Mouse (Mus musculus) heart, embryonic 16.5 days (tissue): ENCODE measurements around the gene 9430015G10Rik. TPM values are rescaled to one million over a fixed set of nuclear protein-coding genes. Genes with fewer than 3 reads are reported as not detected.

ENCODE experiments used
- ATAC-seq: fragments of 200-750 bp; cut with Nextera tagmentation; replicated peaks from 2 replicates; pipeline ENCODE4 v1.8.0; 2017; ENCODE audit warnings: moderate number of reproducible peaks; ENCODE audit not compliant: insufficient read depth, low FRiP score; ENCODE audit errors: extremely low read depth
- H3K27ac ChIP-seq: fragments of 300-500 bp; sonication (generic); 2 replicates; pipeline ENCODE4 v1.5.1; 2014; ENCODE audit warnings: mild to moderate bottlenecking, low read length, control low read depth, moderate library complexity
- H3K27me3 ChIP-seq: fragments of 300-500 bp; sonication (generic); 2 replicates; pipeline ENCODE4 v1.6.1; 2014; ENCODE audit warnings: low read length, mixed read lengths; ENCODE audit not compliant: control insufficient read depth, insufficient read depth
- H3K36me3 ChIP-seq: fragments of 300-500 bp; sonication (generic); 2 replicates; pipeline ENCODE4 v1.6.1; 2014; ENCODE audit not compliant: control insufficient read depth, insufficient read depth
- H3K4me1 ChIP-seq: fragments of 300-500 bp; sonication (generic); 2 replicates; pipeline ENCODE4 v1.6.1; 2014; ENCODE audit warnings: low read length, mixed read lengths; ENCODE audit not compliant: control insufficient read depth, insufficient read depth
- H3K4me2 ChIP-seq: fragments of 300-500 bp; sonication (generic); 2 replicates; pipeline ENCODE4 v1.6.1; 2014; ENCODE audit warnings: low read depth, mild to moderate bottlenecking, control low read depth, low read length
- H3K4me3 ChIP-seq: fragments of 300-500 bp; sonication (generic); 2 replicates; pipeline ENCODE4 v1.5.1; 2014; ENCODE audit warnings: mild to moderate bottlenecking, control low read depth, low read length
- H3K9ac ChIP-seq: fragments of 300-500 bp; sonication (generic); 2 replicates; pipeline ENCODE4 v1.6.1; 2014; ENCODE audit warnings: low read length, control low read depth
- H3K9me3 ChIP-seq: fragments of 300-500 bp; sonication (generic); replicated peaks from 2 replicates; pipeline ENCODE4 v1.6.1; 2016; ENCODE audit warnings: low read length; ENCODE audit not compliant: control insufficient read depth
- WGBS: fragments of 180-500 bp; shearing (Covaris S2); extraction: QIAGEN DNeasy Blood & Tissue Kit; methylation state at CpG from one replicate; pipeline ENCODE4 v1.1.7; 2014; 5-methylcytosine and 5-hydroxymethylcytosine counted together
- polyA plus RNA-seq: library from polyadenylated mRNA; unstranded; fragments of >200 nt; fragmentation: Nextera tagmentation; extraction: Ambion mirVana; gene quantifications from 2 replicates; pipeline ENCODE4 v1.2.1, GENCODE M21; 2015

9430015G10Rik gene
- 17.3 and 17.4 TPM in 2 replicates for polyA plus RNA-seq

GRCm38 (mm10) chr4:156109570-156110331 lies at the start of gene 9430015G10Rik:
Gene 9430015G10Rik, plus strand, starts transcription at chr4:156109982.
- peak within 1 kb of the TSS; percentile 85 for H3K4me2 ChIP-seq
- 0 out of 2 replicates have a peak, but pooled peaks cover 3% of the 10 kb centered on the region for H3K36me3 ChIP-seq
- H3K27me3 ChIP-seq, result no peaks in the 10 kb centered on the region
- H3K4me3 ChIP-seq, result peak within 1 kb of the TSS; percentile 94
- peak within 1 kb of the TSS; percentile 94 for H3K27ac ChIP-seq
- ATAC-seq, result peak; percentile 97
- no peaks in the 10 kb centered on the region for H3K9me3 ChIP-seq
- under 1% methylated on average over 60 of the region's 60 CpGs for WGBS
- H3K4me1 ChIP-seq, result peaks cover 16% of the 10 kb centered on the region
- H3K9ac ChIP-seq, result peak within 1 kb of the TSS; percentile 94

GRCm38 (mm10) chr4:156063861-156064509 lies 45.8 kb upstream of the 9430015G10Rik start:
- no peak for ATAC-seq
- 32% methylated on average over 4 of the region's 4 CpGs for WGBS
- no peak overlapping the region for H3K9ac ChIP-seq

GRCm38 (mm10) chr4:156064510-156064897 lies 45.3 kb upstream of the 9430015G10Rik start:
- Histone ChIP-seq H3K4me1 (no peaks in the 10 kb centered on the region), H3K9me3 (no peaks in the 10 kb centered on the region), H3K4me2 (no peak overlapping the region), H3K9ac (no peak overlapping the region), H3K4me3 (no peak overlapping the region), H3K36me3 (no peaks in the 10 kb centered on the region), H3K27me3 (no peaks in the 10 kb centered on the region), H3K27ac (no peak overlapping the region)
- ATAC-seq, result no peak; the same call in 1 of the 2 replicates
- 56% methylated on average over 9 of the region's 9 CpGs for WGBS

More at GRCm38 (mm10) chr4:156063861-156064509, 45.8 kb upstream of the 9430015G10Rik start:
- no peaks in the 10 kb centered on the region for H3K9me3 ChIP-seq
- H3K36me3 ChIP-seq, result no peaks in the 10 kb centered on the region
- no peak overlapping the region for H3K4me2 ChIP-seq
- no peak overlapping the region for H3K4me3 ChIP-seq
- no peaks in the 10 kb centered on the region for H3K27me3 ChIP-seq
- no peak overlapping the region for H3K27ac ChIP-seq
- no peaks in the 10 kb centered on the region for H3K4me1 ChIP-seq

- ATAC-seq, result no peak
- no peaks in the 10 kb centered on the region for H3K27me3 ChIP-seq
- no peak overlapping the region for H3K4me2 ChIP-seq
- H3K9me3 ChIP-seq, result no peaks in the 10 kb centered on the region
- WGBS, result 86% methylated on average over 10 of the region's 10 CpGs
- no peak overlapping the region for H3K9ac ChIP-seq
- H3K4me3 ChIP-seq, result no peak overlapping the region
- H3K4me1 ChIP-seq, result no peaks in the 10 kb centered on the region
- no peak overlapping the region for H3K27ac ChIP-seq
- no peaks in the 10 kb centered on the region for H3K36me3 ChIP-seq
Measured at GRCm38 (mm10) chr4:156065156-156065894, 44.5 kb upstream of the 9430015G10Rik start.

- Histone ChIP-seq H3K27me3 (no peaks in the 10 kb centered on the region), H3K36me3 (no peaks in the 10 kb centered on the region), H3K9ac (no peak overlapping the region), H3K4me2 (no peak overlapping the region), H3K27ac (no peak overlapping the region), H3K9me3 (no peaks in the 10 kb centered on the region), H3K4me1 (no peaks in the 10 kb centered on the region), H3K4me3 (no peak overlapping the region)
- WGBS, result 41% methylated on average over 5 of the region's 5 CpGs
- no peak for ATAC-seq
Measured at GRCm38 (mm10) chr4:156067256-156067949, 42.4 kb upstream of the 9430015G10Rik start.

- Histone ChIP-seq H3K4me1 (no peaks in the 10 kb centered on the region), H3K9ac (no peak overlapping the region), H3K27ac (peak overlapping the region; percentile 34), H3K4me3 (no peak overlapping the region), H3K27me3 (no peaks in the 10 kb centered on the region), H3K9me3 (no peaks in the 10 kb centered on the region), H3K36me3 (no peaks in the 10 kb centered on the region), H3K4me2 (no peak overlapping the region)
- ATAC-seq, result no peak
- WGBS, result 96% methylated on average over 8 of the region's 8 CpGs
Measured at GRCm38 (mm10) chr4:156069701-156070100, 40.1 kb upstream of the 9430015G10Rik start.

- Histone ChIP-seq H3K4me3 (no peak overlapping the region), H3K9me3 (no peaks in the 10 kb centered on the region), H3K9ac (no peak overlapping the region), H3K4me1 (no peaks in the 10 kb centered on the region), H3K27ac (peak overlapping the region; percentile 65; the same call in 1 of the 2 replicates), H3K36me3 (no peaks in the 10 kb centered on the region), H3K4me2 (no peak overlapping the region), H3K27me3 (no peaks in the 10 kb centered on the region)
- peak; percentile 85 for ATAC-seq
- WGBS, result 81% methylated on average over 6 of the region's 6 CpGs
Measured at GRCm38 (mm10) chr4:156070276-156070675, 39.5 kb upstream of the 9430015G10Rik start.

GRCm38 (mm10) chr4:156070716-156071115 lies 39.1 kb upstream of the 9430015G10Rik start:
- H3K27me3 ChIP-seq, result no peaks in the 10 kb centered on the region
- H3K27ac ChIP-seq, result peak overlapping the region; percentile 65; the same call in 1 of the 2 replicates
- 81% methylated on average over 2 of the region's 2 CpGs for WGBS
- H3K9ac ChIP-seq, result no peak overlapping the region; the same call in 1 of the 2 replicates
- H3K36me3 ChIP-seq, result no peaks in the 10 kb centered on the region
- H3K4me2 ChIP-seq, result no peak overlapping the region
- no peaks in the 10 kb centered on the region for H3K9me3 ChIP-seq
- peak; percentile 42; the same call in 1 of the 2 replicates for ATAC-seq
- no peaks in the 10 kb centered on the region for H3K4me1 ChIP-seq
- no peak overlapping the region for H3K4me3 ChIP-seq
